Mouse (Mus musculus) liver, embryonic 14 days (tissue): ENCODE results near the gene Snx12. TPM values are rescaled to one million over a fixed set of nuclear protein-coding genes. Genes with fewer than 3 reads are reported as not detected.

Experiments
- polyA plus RNA-seq: library from polyadenylated mRNA; depleted of rRNA; stranded (reverse); fragments of >200 nt; gene quantifications from 2 replicates; pipeline ENCODE4 v1.2.3, GENCODE M21; 2012; rRNA removed

Gene Snx12
- polyA plus RNA-seq: 10.7 and 12.1 TPM in 2 replicates

DNA sequence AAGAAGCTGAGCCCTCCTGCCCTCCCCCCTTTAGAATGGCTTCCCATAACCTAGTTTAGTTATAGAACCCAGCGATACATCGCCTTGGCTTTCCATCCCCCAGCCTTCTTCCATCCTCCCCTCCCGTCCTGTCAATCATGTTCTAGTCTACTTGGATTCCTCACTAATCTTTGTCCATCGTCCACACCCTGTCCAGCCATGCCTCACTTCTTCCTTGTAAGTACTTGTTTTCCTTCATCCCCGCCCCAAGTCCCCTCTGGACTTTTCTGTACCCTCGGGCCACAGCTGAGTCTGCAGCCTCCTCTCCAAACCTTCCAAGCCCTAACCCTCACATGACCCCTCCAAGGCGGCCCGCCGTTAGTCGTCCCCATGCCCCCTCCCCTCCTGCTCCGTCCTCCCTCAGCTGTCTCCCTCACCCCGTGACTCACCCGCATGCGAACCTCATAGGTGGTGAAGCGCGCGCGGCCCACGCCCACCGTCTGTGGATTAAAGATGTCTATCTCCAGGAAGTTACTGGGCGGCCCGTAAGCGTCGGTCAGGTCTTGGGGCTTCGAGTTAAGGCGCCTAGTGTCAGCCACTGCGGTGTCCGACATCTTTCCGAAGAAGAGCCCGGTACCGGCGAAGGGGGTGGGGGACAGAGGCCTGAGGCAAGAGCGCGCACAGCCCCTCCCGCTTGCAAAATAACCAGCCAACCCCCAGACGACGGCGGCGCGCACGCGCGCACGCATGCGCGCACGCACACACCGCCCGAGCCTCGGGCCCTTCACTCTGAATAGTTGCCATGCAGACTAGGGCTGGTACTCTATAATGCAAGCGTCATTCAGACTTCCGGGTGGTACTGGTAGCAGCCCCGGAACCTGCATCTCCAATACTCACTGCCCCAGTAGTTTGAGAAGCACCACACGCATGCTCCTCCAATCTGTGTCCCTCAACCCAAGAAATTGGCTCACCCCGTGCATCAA, at the start of gene Snx12:
Gene Snx12 (minus strand): TSS at position 730 of the 962 bp plus-strand sequence.

GRCm38 (mm10) chrX:101268755-101269124, 46.4 kb upstream of the Snx12 start, which contains the start of gene Gm20489:
Gm20489 (minus strand) TSS chrX:101269023.

DNA sequence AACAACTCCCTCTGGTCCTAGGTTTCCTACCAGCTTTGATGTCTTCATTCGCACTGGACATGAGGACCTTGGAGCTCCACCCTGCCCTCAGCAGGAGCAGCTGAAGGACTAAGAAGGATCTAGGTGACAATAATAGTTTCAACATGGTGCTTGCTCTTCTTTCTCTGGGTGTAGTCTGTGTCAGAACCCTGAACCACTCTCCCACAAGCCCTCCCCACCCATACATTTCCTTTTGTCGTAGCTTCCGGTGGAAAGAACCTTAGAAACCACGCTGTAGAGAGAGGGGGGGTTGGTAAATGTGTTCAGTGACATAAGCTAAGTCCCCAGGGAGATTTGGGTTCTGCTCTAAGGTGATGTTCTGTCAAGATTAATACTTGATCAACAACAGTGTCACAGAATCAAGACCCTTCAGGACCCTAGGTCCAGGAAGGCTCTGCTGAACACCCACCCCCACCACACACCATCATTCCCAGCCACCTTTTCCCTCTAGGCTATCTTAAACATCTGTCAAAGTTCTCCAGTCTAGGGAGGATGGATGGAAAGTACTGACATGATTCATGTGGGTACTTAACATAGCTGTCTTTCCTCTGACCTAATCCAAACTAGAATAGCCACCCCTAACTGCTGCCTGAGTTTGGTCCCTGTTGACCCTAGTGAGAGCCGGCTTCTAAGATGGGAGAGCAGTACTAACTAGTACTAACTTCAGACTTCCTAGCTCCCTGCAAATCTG, 45.8 kb upstream of the Snx12 start, which contains the start of gene Il2rg:
Gene Il2rg (minus strand): TSS at position 231 of the 730 bp plus-strand sequence.

GRCm38 (mm10) chrX:101263892-101264291, 41.5 kb upstream of the Snx12 start, which contains the start of gene Gm614:
Gm614 (minus strand) TSS chrX:101263992.

DNA sequence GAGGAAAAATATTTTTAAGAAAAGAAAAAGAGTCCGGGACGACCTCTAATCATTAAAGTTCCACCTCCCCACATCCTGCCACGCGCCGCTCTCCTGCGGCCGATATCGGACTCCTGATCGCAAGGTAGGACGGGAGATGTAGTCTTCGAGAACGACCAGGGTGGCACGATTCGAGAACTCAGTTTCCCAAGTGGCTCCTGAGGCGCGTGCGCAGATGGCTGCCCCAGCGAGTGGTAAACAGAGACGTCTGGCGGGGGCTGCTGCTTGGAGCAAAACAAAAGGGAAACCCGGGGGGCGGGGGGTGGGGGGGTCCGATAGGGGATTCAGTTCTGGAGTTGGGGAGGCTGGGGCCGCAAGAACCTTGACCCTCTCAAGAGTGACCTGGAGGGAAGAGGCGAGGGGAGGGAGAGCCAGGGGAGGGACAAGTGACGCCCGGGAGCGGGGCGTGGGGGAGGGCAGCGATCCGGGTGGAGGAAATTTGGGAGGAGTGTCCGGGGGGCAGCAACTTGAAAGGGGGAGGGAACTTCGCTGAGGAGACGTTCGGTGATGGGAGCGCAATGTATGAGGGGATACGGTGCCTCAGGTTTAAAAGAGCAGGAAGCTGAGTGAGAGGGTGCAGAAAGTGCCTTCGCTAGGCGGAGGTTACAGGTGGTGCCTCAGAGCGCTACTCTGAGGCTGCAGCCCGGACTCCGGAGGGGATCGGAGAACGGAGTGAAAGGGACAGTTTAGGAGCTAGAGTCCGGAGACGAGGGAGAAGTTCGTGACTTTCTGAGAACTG, 31.8 kb upstream of the Snx12 start, which contains the start of gene Foxo4:
Gene Foxo4 (plus strand): TSS at position 577 of the 778 bp plus-strand sequence.

GRCm38 (mm10) chrX:101085920-101086319, 136.4 kb downstream of the Snx12 start, which contains the start of gene Slc7a3:
Slc7a3 (minus strand) TSS chrX:101086020.

GRCm38 (mm10) chrX:101059541-101059940, 162.8 kb downstream of the Snx12 start, which contains the start of gene Tex11:
Tex11 (minus strand) TSS chrX:101059667.

Other genes with a start within 250 kb of the Snx12 start
- 0.01 and 0.02 TPM in 2 replicates for gene Tex11, start 162.9 kb downstream of the Snx12 start, polyA plus RNA-seq
- 0.43 and 0.76 TPM in 2 replicates for gene Slc7a3, start 136.5 kb downstream of the Snx12 start, polyA plus RNA-seq
- gene Foxo4, start 32.0 kb upstream of the Snx12 start, polyA plus RNA-seq: 8.7 and 10.4 TPM in 2 replicates
- 0.08 TPM in 1 of 2 replicates, not detected in the other for gene Gm614, start 41.4 kb upstream of the Snx12 start, polyA plus RNA-seq
- 6.1 and 7.9 TPM in 2 replicates for gene Il2rg, start 45.7 kb upstream of the Snx12 start, polyA plus RNA-seq
- not detected in 2 replicates for gene Gm20489, start 46.5 kb upstream of the Snx12 start, polyA plus RNA-seq
- 25.1 and 30.0 TPM in 2 replicates for gene Med12, start 51.5 kb upstream of the Snx12 start, polyA plus RNA-seq
- 0.05 and 0.08 TPM in 2 replicates for gene Nlgn3, start 76.6 kb upstream of the Snx12 start, polyA plus RNA-seq
- 42.1 and 45.2 TPM in 2 replicates for gene Gjb1, start 153.8 kb upstream of the Snx12 start, polyA plus RNA-seq
- gene Zmym3, start 198.3 kb upstream of the Snx12 start, polyA plus RNA-seq: 11.3 and 12.1 TPM in 2 replicates
- 134 TPM in 2 replicates for gene Nono, start 206.8 kb upstream of the Snx12 start, polyA plus RNA-seq
- 0.98 and 3.6 TPM in 2 replicates for gene Itgb1bp2, start 226.5 kb upstream of the Snx12 start, polyA plus RNA-seq